Mouse (Mus musculus): ENCODE data around the gene Gm17677.

Gene Gm17677

DNA sequence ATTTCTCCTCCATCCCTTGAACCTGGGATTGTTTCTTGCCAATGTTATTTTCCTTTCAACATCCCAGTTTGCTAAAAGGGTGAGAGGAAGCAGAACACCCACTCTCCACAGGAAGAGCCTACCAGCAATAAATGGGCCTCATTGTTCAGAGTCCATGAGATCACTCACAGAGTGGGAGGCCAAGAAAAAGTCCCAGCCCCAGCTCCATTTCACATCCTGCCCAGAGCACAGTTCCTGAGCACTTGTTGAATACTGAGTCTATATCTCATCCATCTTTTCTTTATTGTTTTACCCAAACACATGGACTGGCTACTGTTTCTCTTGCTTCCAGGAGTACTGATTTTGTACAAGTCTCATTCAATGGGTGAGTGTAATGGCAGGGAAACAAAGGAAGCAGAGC, at the start of gene Gm17677:
Gene Gm17677 (plus strand): TSS at position 301 of the 400 bp plus-strand sequence.
- no peak for DNase-seq (ENCODE audit: low spot score in 2 of 2)

GRCm38 (mm10) chr9:35691924-35692323, 48.9 kb upstream of the Gm17677 start:
- DNase-seq (ENCODE audit: low spot score in 2 of 2), result no peak

DNA sequence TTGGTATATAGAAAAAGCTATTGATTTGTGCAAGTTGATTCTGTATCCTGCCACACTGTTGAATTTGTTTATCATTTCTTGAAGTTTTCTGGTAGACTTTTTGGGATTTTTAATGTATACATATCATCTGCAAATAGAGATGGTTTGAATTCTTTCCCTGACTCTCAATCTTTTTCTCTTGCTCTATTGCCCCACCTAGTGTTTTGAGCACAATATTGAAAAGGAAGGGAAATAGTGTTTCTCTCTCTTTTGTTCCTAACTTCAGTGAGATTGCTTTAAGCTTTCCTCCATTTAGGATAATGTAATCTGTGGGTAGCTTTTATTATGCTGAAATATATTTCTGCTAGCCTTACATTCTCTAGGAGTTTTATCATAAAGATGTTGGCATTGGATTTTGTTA, 33.6 kb upstream of the Gm17677 start:
- DNase-seq (ENCODE audit: low spot score in 2 of 2), result no peak

- no peak for DNase-seq (ENCODE audit: low spot score in 2 of 2)
Observed at GRCm38 (mm10) chr9:35756843-35757242, 16.0 kb downstream of the Gm17677 start.

GRCm38 (mm10) chr9:35778009-35778408, 37.2 kb downstream of the Gm17677 start, which contains the start of gene Gm17727:
Gene Gm17727 (minus strand): TSS chr9:35778109.
- no peak for DNase-seq (ENCODE audit: low spot score in 2 of 2)

GRCm38 (mm10) chr9:35790001-35790400, 49.2 kb downstream of the Gm17677 start, which contains the start of the genes Gm27235 and D730048I06Rik:
Gene Gm27235 (minus strand): TSS chr9:35790101.
Gene D730048I06Rik (minus strand): TSS chr9:35790112.
- DNase-seq (ENCODE audit: low spot score in 2 of 2), result no peak
